Mouse (Mus musculus) embryonic facial prominence, embryonic 15.5 days (tissue): ENCODE measurements around the gene Sorbs1. TPM values are rescaled to one million over a fixed set of nuclear protein-coding genes. Genes with fewer than 3 reads are reported as not detected.

Experiments
- ATAC-seq: fragments of 200-750 bp; cut with Nextera tagmentation; 2 replicates; pipeline ENCODE4 v1.8.0; 2017; ENCODE audit warnings: low read depth, moderate TSS enrichment; ENCODE audit not compliant: insufficient number of reproducible peaks, low FRiP score, low TSS enrichment
- H3K27ac ChIP-seq: fragments of 300-500 bp; sonication (generic); replicated peaks from 2 replicates; pipeline ENCODE4 v1.5.1; 2015; ENCODE audit warnings: mild to moderate bottlenecking, inconsistent platforms
- H3K27me3 ChIP-seq: fragments of 300-500 bp; sonication (generic); 2 replicates; pipeline ENCODE4 v1.6.1; 2015; ENCODE audit warnings: inconsistent platforms
- H3K36me3 ChIP-seq: fragments of 300-500 bp; sonication (generic); 2 replicates; pipeline ENCODE4 v1.6.1; 2015; ENCODE audit warnings: mild to moderate bottlenecking, inconsistent platforms
- H3K4me1 ChIP-seq: fragments of 300-500 bp; sonication (generic); 2 replicates; pipeline ENCODE4 v1.6.1; 2015; ENCODE audit warnings: inconsistent platforms
- H3K4me2 ChIP-seq: fragments of 300-500 bp; sonication (generic); replicated peaks from 2 replicates; pipeline ENCODE4 v1.6.1; 2015; ENCODE audit warnings: mild to moderate bottlenecking, inconsistent platforms
- H3K4me3 ChIP-seq: fragments of 300-500 bp; sonication (generic); replicated peaks from 2 replicates; pipeline ENCODE4 v1.5.1; 2015; ENCODE audit warnings: mild to moderate bottlenecking, inconsistent platforms
- H3K9ac ChIP-seq: fragments of 300-500 bp; sonication (generic); 2 replicates; pipeline ENCODE4 v1.6.1; 2015; ENCODE audit warnings: inconsistent platforms
- H3K9me3 ChIP-seq: fragments of 300-500 bp; sonication (generic); replicated peaks from 2 replicates; pipeline ENCODE4 v1.6.1; 2016; ENCODE audit warnings: inconsistent platforms
- WGBS: fragments of 180-500 bp; shearing (Covaris S2); methylation state at CpG from one replicate; pipeline ENCODE4 v1.1.7; 2015; 5-methylcytosine and 5-hydroxymethylcytosine counted together
- polyA plus RNA-seq: library from polyadenylated mRNA; unstranded; fragments of >200 nt; fragmentation: Nextera tagmentation; extraction: Ambion mirVana; gene quantifications from 2 replicates; pipeline ENCODE4 v1.2.1, GENCODE M21; 2015

The Sorbs1 gene
- polyA plus RNA-seq, 1 experiment from 2014 or later = 55.6 TPM

- Histone ChIP-seq H3K27ac (no peak overlapping the region), H3K4me1 (peaks cover 3% of the 10 kb centered on the region; the same call in 1 of the 2 replicates), H3K27me3 (no peaks in the 10 kb centered on the region), H3K9ac (no peak overlapping the region), H3K9me3 (no peaks in the 10 kb centered on the region), H3K4me2 (no peak overlapping the region), H3K36me3 (no peaks in the 10 kb centered on the region), H3K4me3 (no peak overlapping the region)
- 55% methylated on average over 9 of the region's 9 CpGs for WGBS
- ATAC-seq = no peak
Observed at GRCm38 (mm10) chr19:40460854-40461490, 52.6 kb downstream of the Sorbs1 start.

GRCm38 (mm10) chr19:40459338-40459737 is 54.2 kb downstream of the Sorbs1 start:
- H3K9me3 ChIP-seq = no peaks in the 10 kb centered on the region
- H3K9ac ChIP-seq = no peak overlapping the region
- H3K4me3 ChIP-seq = no peak overlapping the region
- no peak for ATAC-seq
- H3K27ac ChIP-seq = no peak overlapping the region
- 41% methylated on average over 1 of the region's 1 CpGs for WGBS
- peaks cover 3% of the 10 kb centered on the region; the same call in 1 of the 2 replicates for H3K4me1 ChIP-seq
- no peaks in the 10 kb centered on the region for H3K36me3 ChIP-seq
- no peak overlapping the region for H3K4me2 ChIP-seq
- H3K27me3 ChIP-seq = no peaks in the 10 kb centered on the region

- no peak for ATAC-seq
- no peak overlapping the region for H3K9ac ChIP-seq
- no peaks in the 10 kb centered on the region for H3K9me3 ChIP-seq
- no peaks in the 10 kb centered on the region for H3K36me3 ChIP-seq
- H3K4me3 ChIP-seq = no peak overlapping the region
- no peak overlapping the region for H3K27ac ChIP-seq
- no peak overlapping the region for H3K4me2 ChIP-seq
- no peaks in the 10 kb centered on the region for H3K27me3 ChIP-seq
- peaks cover 3% of the 10 kb centered on the region; the same call in 1 of the 2 replicates for H3K4me1 ChIP-seq
- WGBS = 60% methylated on average over 3 of the region's 3 CpGs
Observed at GRCm38 (mm10) chr19:40458806-40459205, 54.8 kb downstream of the Sorbs1 start.

- H3K4me2 ChIP-seq = no peak overlapping the region
- H3K4me3 ChIP-seq = no peak overlapping the region
- H3K4me1 ChIP-seq = no peaks in the 10 kb centered on the region
- no peaks in the 10 kb centered on the region for H3K9me3 ChIP-seq
- no peaks in the 10 kb centered on the region for H3K36me3 ChIP-seq
- H3K27ac ChIP-seq = no peak overlapping the region
- no peak for ATAC-seq
- H3K27me3 ChIP-seq = no peaks in the 10 kb centered on the region
- H3K9ac ChIP-seq = no peak overlapping the region
- 86% methylated on average over 4 of the region's 4 CpGs for WGBS
Observed at GRCm38 (mm10) chr19:40455248-40455647, 58.3 kb downstream of the Sorbs1 start.

GRCm38 (mm10) chr19:40454096-40454495 is 59.5 kb downstream of the Sorbs1 start:
- no peak for ATAC-seq
- no peak overlapping the region for H3K4me3 ChIP-seq
- no peak overlapping the region for H3K4me2 ChIP-seq
- no peak overlapping the region for H3K9ac ChIP-seq
- H3K36me3 ChIP-seq = no peaks in the 10 kb centered on the region
- no peaks in the 10 kb centered on the region for H3K27me3 ChIP-seq
- WGBS = 94% methylated on average over 4 of the region's 4 CpGs
- H3K4me1 ChIP-seq = no peaks in the 10 kb centered on the region
- no peak overlapping the region for H3K27ac ChIP-seq
- no peaks in the 10 kb centered on the region for H3K9me3 ChIP-seq

GRCm38 (mm10) chr19:40452201-40452600 is 61.4 kb downstream of the Sorbs1 start:
- Histone ChIP-seq H3K9me3 (no peaks in the 10 kb centered on the region), H3K9ac (no peak overlapping the region), H3K27me3 (no peaks in the 10 kb centered on the region), H3K4me2 (no peak overlapping the region), H3K36me3 (no peaks in the 10 kb centered on the region), H3K4me3 (no peak overlapping the region), H3K4me1 (no peaks in the 10 kb centered on the region), H3K27ac (no peak overlapping the region)
- ATAC-seq = no peak
- 92% methylated on average over 2 of the region's 2 CpGs for WGBS

GRCm38 (mm10) chr19:40451307-40451706 is 62.3 kb downstream of the Sorbs1 start:
- Histone ChIP-seq H3K9ac (no peak overlapping the region), H3K27ac (no peak overlapping the region), H3K27me3 (no peaks in the 10 kb centered on the region), H3K4me1 (no peaks in the 10 kb centered on the region), H3K36me3 (no peaks in the 10 kb centered on the region; the same call in 1 of the 2 replicates), H3K4me3 (no peak overlapping the region), H3K9me3 (no peaks in the 10 kb centered on the region), H3K4me2 (no peak overlapping the region)
- no peak for ATAC-seq
- 68% methylated on average over 6 of the region's 6 CpGs for WGBS

GRCm38 (mm10) chr19:40446525-40446924 is 67.1 kb downstream of the Sorbs1 start:
- peaks cover 4% of the 10 kb centered on the region; the same call in 1 of the 2 replicates for H3K36me3 ChIP-seq
- WGBS = 91% methylated on average over 9 of the region's 9 CpGs
- no peak overlapping the region for H3K4me3 ChIP-seq
- no peak overlapping the region for H3K9ac ChIP-seq
- H3K4me1 ChIP-seq = no peaks in the 10 kb centered on the region
- H3K4me2 ChIP-seq = no peak overlapping the region
- H3K27me3 ChIP-seq = no peaks in the 10 kb centered on the region
- no peak for ATAC-seq
- H3K27ac ChIP-seq = no peak overlapping the region
- H3K9me3 ChIP-seq = no peaks in the 10 kb centered on the region

- ATAC-seq = no peak
- Histone ChIP-seq H3K9me3 (no peaks in the 10 kb centered on the region), H3K27me3 (no peaks in the 10 kb centered on the region), H3K9ac (no peak overlapping the region), H3K36me3 (peaks cover 4% of the 10 kb centered on the region; the same call in 1 of the 2 replicates), H3K4me3 (no peak overlapping the region), H3K4me2 (no peak overlapping the region), H3K27ac (no peak overlapping the region), H3K4me1 (no peaks in the 10 kb centered on the region)
- 72% methylated on average over 3 of the region's 3 CpGs for WGBS
Observed at GRCm38 (mm10) chr19:40442377-40442776, 71.2 kb downstream of the Sorbs1 start.

GRCm38 (mm10) chr19:40440951-40441350 is 72.6 kb downstream of the Sorbs1 start:
- WGBS = 59% methylated on average over 4 of the region's 4 CpGs
- no peak for ATAC-seq

GRCm38 (mm10) chr19:40438907-40439306 is 74.7 kb downstream of the Sorbs1 start:
- Histone ChIP-seq H3K36me3 (no peaks in the 10 kb centered on the region), H3K27ac (no peak overlapping the region), H3K4me3 (no peak overlapping the region), H3K9me3 (no peaks in the 10 kb centered on the region), H3K27me3 (no peaks in the 10 kb centered on the region), H3K4me2 (no peak overlapping the region), H3K4me1 (peaks cover 7% of the 10 kb centered on the region; the same call in 1 of the 2 replicates), H3K9ac (no peak overlapping the region)
- 86% methylated on average over 10 of the region's 10 CpGs for WGBS
- ATAC-seq = no peak

More at GRCm38 (mm10) chr19:40440951-40441350, 72.6 kb downstream of the Sorbs1 start:
- Histone ChIP-seq H3K9me3 (no peaks in the 10 kb centered on the region), H3K27me3 (no peaks in the 10 kb centered on the region), H3K27ac (no peak overlapping the region), H3K9ac (no peak overlapping the region), H3K4me2 (no peak overlapping the region), H3K36me3 (peaks cover 2% of the 10 kb centered on the region; the same call in 1 of the 2 replicates), H3K4me3 (no peak overlapping the region), H3K4me1 (peaks cover 7% of the 10 kb centered on the region; the same call in 1 of the 2 replicates)

- no peaks in the 10 kb centered on the region for H3K9me3 ChIP-seq
- peak overlapping the region; percentile 34; the same call in 1 of the 2 replicates for H3K27ac ChIP-seq
- no peak overlapping the region for H3K4me3 ChIP-seq
- no peaks in the 10 kb centered on the region for H3K27me3 ChIP-seq
- H3K4me1 ChIP-seq = peaks cover 9% of the 10 kb centered on the region
- no peak overlapping the region for H3K9ac ChIP-seq
- peak; percentile 11; the same call in 1 of the 2 replicates for ATAC-seq
- 52% methylated on average over 9 of the region's 9 CpGs for WGBS
- H3K4me2 ChIP-seq = no peak overlapping the region
- H3K36me3 ChIP-seq = no peaks in the 10 kb centered on the region
Observed at GRCm38 (mm10) chr19:40437651-40438068, 75.9 kb downstream of the Sorbs1 start.
